12 mouse cellular contexts compared by ENCODE assay signal in the genomic region with DNA sequence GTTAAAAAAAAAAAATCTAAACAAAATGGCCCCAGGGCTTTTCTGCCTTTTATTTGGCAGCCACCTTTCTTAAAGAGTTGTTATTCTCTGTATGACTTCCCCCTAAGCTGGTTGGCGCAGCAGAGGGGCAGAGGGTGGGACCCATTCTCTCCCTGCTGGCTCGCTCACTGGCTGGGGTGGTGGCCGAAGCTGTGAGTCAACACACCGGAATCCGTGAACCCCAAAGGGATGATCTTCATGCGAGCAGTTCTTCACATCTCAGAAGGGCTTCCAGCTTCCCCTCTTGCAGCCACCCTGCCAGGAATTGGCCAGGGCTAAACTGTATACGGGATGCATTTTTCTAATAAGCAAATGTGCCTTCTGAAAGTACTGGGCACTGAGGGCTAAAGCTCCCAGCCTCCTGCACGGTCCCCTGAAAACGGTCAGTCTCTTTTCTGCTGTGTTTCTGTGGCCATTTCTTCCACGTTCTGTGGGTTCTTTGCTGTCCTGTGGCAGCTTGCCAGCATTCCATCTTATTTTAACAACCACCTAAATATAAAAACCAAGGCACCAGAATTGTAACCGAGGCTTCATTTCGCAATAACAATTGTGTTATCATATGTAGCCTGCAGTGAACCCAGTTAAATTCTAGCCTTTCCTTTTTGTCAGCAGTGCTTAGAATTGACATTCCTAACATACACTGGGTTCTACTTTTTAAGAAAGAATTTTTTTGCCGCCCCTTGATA. TPM values are rescaled to one million over a fixed set of nuclear protein-coding genes. Genes with fewer than 3 reads are reported as not detected.
A peak's percentile ranks its signal among the peaks of the same experiment; 100 is the strongest.
DNase-seq lines count a peak whose midpoint lies in the region; ATAC-seq and TF ChIP-seq lines count a peak whose summit lies in the region.
"Had no signal": no experiment of that assay in that cellular context is flagged by ENCODE, and none has a peak within 500 bp of the region (broad histone marks: within the 10 kb centered on the region; RNA-seq: fewer than 3 reads in every experiment).

No protein-coding gene starts in this region.

- TF ChIP-seq CTCF in stomach, postnatal 0 days (IDR thresholded peaks at IDR 0.05; ENCODE audit: low read depth) = no peak

- H3K9me3 ChIP-seq in heart, embryonic 15.5 days (replicated peaks) = no peaks in the 10 kb centered on the region
- H3K9me3 ChIP-seq in stomach, postnatal 0 days (ENCODE audit: control insufficient read depth, low read length) = no peaks in the 10 kb centered on the region
- H3K9me3 ChIP-seq: liver, embryonic 15.5 days had no signal

- peak; percentile 48; the same call in 1 of the 2 replicates for ATAC-seq in heart, embryonic 15.5 days (replicated peaks; ENCODE audit: insufficient number of reproducible peaks, insufficient read depth, low FRiP score, low read depth)
- ATAC-seq in stomach, postnatal 0 days (ENCODE audit: low FRiP score, low TSS enrichment) = no peak
- ATAC-seq: CD4-positive, CD25-positive, alpha-beta regulatory T cell, adult 4 months; intestine, embryonic 16.5 days had no signal

- H3K4me1 ChIP-seq in heart, embryonic 15.5 days (replicated peaks) = peaks cover 68% of the 10 kb centered on the region
- no peaks in the 10 kb centered on the region for H3K4me1 ChIP-seq in stomach, postnatal 0 days (replicated peaks; ENCODE audit: control insufficient read depth, insufficient read depth)
- H3K4me1 ChIP-seq: liver, embryonic 15.5 days had no signal

- H3K27ac ChIP-seq in heart, embryonic 15.5 days = peak overlapping the region; percentile 85
- no peak overlapping the region for H3K27ac ChIP-seq in stomach, postnatal 0 days (replicated peaks)
- H3K27ac ChIP-seq: liver, embryonic 15.5 days had no signal

- H3K4me2 ChIP-seq in heart, embryonic 15.5 days = peak overlapping the region; percentile 56
- H3K4me2 ChIP-seq in stomach, postnatal 0 days (replicated peaks; ENCODE audit: low read depth) = no peak overlapping the region; the same call in 1 of the 2 replicates
- H3K4me2 ChIP-seq: liver, embryonic 15.5 days had no signal

- H3K4me3 ChIP-seq in heart, embryonic 15.5 days = peak overlapping the region; percentile 30
- H3K4me3 ChIP-seq in stomach, postnatal 0 days (ENCODE audit: low read depth, low read length) = no peak overlapping the region
- H3K4me3 ChIP-seq: liver, embryonic 15.5 days had no signal

- peak; percentile 38 for DNase-seq in gastrocnemius, adult 18-20 months (ENCODE audit: low spot score)
- no peak for DNase-seq in gastrocnemius, adult 8-10 months (ENCODE audit: low spot score in 2 of 2)
- DNase-seq in urinary bladder, postnatal 14 days (ENCODE audit: low spot score) = peak; percentile 18
- DNase-seq in urinary bladder, adult 2 months (ENCODE audit: low spot score) = no peak
- DNase-seq in stomach, postnatal 0 days (ENCODE audit: low spot score) = peak; percentile 20
- DNase-seq in left cerebral cortex, adult 9 months (ENCODE audit: low spot score in 2 of 2) = no peak
- no peak for DNase-seq in spleen, postnatal 4 days (ENCODE audit: low spot score in 2 of 2)
- DNase-seq: retina, postnatal 1 day had no signal

- peaks cover 3% of the 10 kb centered on the region; the same call in 1 of the 2 replicates for H3K36me3 ChIP-seq in heart, embryonic 15.5 days
- no peaks in the 10 kb centered on the region for H3K36me3 ChIP-seq in stomach, postnatal 0 days (ENCODE audit: control insufficient read depth, insufficient read depth, low read length)
- H3K36me3 ChIP-seq: liver, embryonic 15.5 days had no signal

- WGBS in heart, embryonic 15.5 days = 31% methylated on average over 13 of the region's 13 CpGs
- 40% methylated on average over 13 of the region's 13 CpGs for WGBS in stomach, postnatal 0 days

- 0 out of 2 replicates have a peak overlapping the region, but pooled peaks have one; percentile 9 for H3K9ac ChIP-seq in heart, embryonic 15.5 days
- H3K9ac ChIP-seq in stomach, postnatal 0 days (ENCODE audit: low read length) = no peak overlapping the region
- H3K9ac ChIP-seq: liver, embryonic 15.5 days had no signal

- TF ChIP-seq EP300 in stomach, postnatal 0 days (optimal IDR thresholded peaks at IDR 0.05) = no peak

- H3K27me3 ChIP-seq in heart, embryonic 15.5 days = no peaks in the 10 kb centered on the region
- H3K27me3 ChIP-seq in stomach, postnatal 0 days (ENCODE audit: control insufficient read depth, insufficient read depth, low read length) = no peaks in the 10 kb centered on the region
- H3K27me3 ChIP-seq: liver, embryonic 15.5 days had no signal

RNA-seq across cellular contexts. Expression of a gene that starts 22.3 kb away (rescaled TPM):
- 10 to 100 TPM in 1 of 2 experiments, 1 to 10 TPM in 1; 7.7 to 10.6 TPM for total RNA-seq in gastrocnemius, adult 18-20 months (2021)
- 10 to 100 TPM in 1 of 4 experiments, 1 to 10 TPM in 3; 5.4 to 10.3 (median 7.5) TPM for total RNA-seq in gastrocnemius, adult 8-10 months (2022)
- 112 and 123 TPM in 2 replicates for polyA plus RNA-seq in urinary bladder, adult 2 months (2012; rRNA removed)
- polyA plus RNA-seq in heart, embryonic 15.5 days (2015; fragmentation: Nextera tagmentation; extraction: Ambion mirVana) = 92.7 and 107 TPM in 2 replicates
- polyA plus RNA-seq in stomach, postnatal 0 days (2015; fragmentation: Nextera tagmentation; extraction: Ambion mirVana) = 37.4 and 39.3 TPM in 2 replicates

RNA-seq across cellular contexts. Expression of a gene that starts 46.5 kb away (rescaled TPM):
- 10 to 100 TPM; 42.5 to 47.2 TPM for total RNA-seq in gastrocnemius, adult 18-20 months (2021)
- 10 to 100 TPM; 37.9 to 50.6 (median 45.6) TPM for total RNA-seq in gastrocnemius, adult 8-10 months (2022)
- 24.9 and 29.6 TPM in 2 replicates for polyA plus RNA-seq in urinary bladder, adult 2 months (2012; rRNA removed)
- 51.6 and 52.6 TPM in 2 replicates for polyA plus RNA-seq in heart, embryonic 15.5 days (2015; fragmentation: Nextera tagmentation; extraction: Ambion mirVana)
- 25.1 and 25.7 TPM in 2 replicates for polyA plus RNA-seq in stomach, postnatal 0 days (2015; fragmentation: Nextera tagmentation; extraction: Ambion mirVana)

Comparison
In these comparisons a context has a peak if more than half of its experiments do, and no peak if none do; other contexts are left out.
1. DNase-seq: peak in gastrocnemius, adult 18-20 months (single experiment), urinary bladder, postnatal 14 days (single experiment) and stomach, postnatal 0 days (single experiment); none in gastrocnemius, adult 8-10 months (0 of 2), urinary bladder, adult 2 months (single experiment), left cerebral cortex, adult 9 months (0 of 2) and spleen, postnatal 4 days (0 of 2).